Mouse (Mus musculus): ENCODE data around the gene Vps37d. TPM values are rescaled to one million over a fixed set of nuclear protein-coding genes. Genes with fewer than 3 reads are reported as not detected.
A peak's percentile ranks its signal among the peaks of the same experiment; 100 is the strongest.
"Not testable (repeated sequence)": the region's sequence is repeated elsewhere in the genome, so short reads cannot be mapped to it uniquely, and the experiment has no call there.

Gene Vps37d
- total and polyA plus RNA-seq, 2 experiments: 0.18 to 0.66 TPM

DNA sequence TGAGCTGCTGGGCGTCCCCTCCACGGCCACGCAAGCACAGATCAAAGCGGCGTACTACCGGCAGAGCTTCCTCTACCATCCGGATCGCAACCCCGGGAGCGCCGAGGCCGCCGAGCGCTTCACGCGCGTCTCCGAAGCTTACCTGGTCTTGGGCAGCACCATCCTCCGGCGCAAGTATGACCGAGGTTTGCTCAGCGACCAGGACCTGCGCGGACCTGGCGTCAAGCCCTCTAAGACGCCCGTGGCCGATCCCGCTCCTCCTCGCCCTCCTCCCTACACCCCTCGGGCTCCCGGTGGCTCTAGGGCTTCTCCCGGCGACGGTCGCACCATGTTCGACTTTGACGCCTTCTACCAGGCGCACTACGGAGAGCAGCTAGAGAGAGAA, 13.7 kb downstream of the Vps37d start:
- peaks cover 8% of the 10 kb centered on the region; the same call in 1 of the 2 replicates for H3K79me2 ChIP-seq (ENCODE audit: control insufficient read depth, insufficient read depth, low read length)
- H3K27me3 ChIP-seq (ENCODE audit: control insufficient read depth, insufficient read depth, low read length): no peaks in the 10 kb centered on the region
- WGBS: under 1% methylated on average over 40 of the region's 40 CpGs
- peaks cover 5% of the 10 kb centered on the region; the same call in 1 of the 2 replicates for H3K36me3 ChIP-seq (ENCODE audit: control insufficient read depth, insufficient read depth, low read length)
- H3K4me1 ChIP-seq (ENCODE audit: control insufficient read depth, insufficient read depth, low read length): peaks cover 7% of the 10 kb centered on the region
- TF ChIP-seq POLR2A (IDR thresholded peaks at IDR 0.05; ENCODE audit: extremely low read depth, insufficient read depth, low read length): no peak
- TF ChIP-seq CTCF (IDR thresholded peaks at IDR 0.05; ENCODE audit: low read depth, low read length): no peak
- peak overlapping the region; percentile 90 for H3K27ac ChIP-seq (replicated peaks; ENCODE audit: insufficient read depth, low read depth, low read length)
- peak overlapping the region; percentile 95 for H3K9ac ChIP-seq (ENCODE audit: low read depth, low read length)
- H3K4me3 ChIP-seq (ENCODE audit: insufficient read depth, low read depth, low read length): peak overlapping the region; percentile 92
- DNase-seq (ENCODE audit: extremely low read depth, low read depth, low spot score): no peak

DNA sequence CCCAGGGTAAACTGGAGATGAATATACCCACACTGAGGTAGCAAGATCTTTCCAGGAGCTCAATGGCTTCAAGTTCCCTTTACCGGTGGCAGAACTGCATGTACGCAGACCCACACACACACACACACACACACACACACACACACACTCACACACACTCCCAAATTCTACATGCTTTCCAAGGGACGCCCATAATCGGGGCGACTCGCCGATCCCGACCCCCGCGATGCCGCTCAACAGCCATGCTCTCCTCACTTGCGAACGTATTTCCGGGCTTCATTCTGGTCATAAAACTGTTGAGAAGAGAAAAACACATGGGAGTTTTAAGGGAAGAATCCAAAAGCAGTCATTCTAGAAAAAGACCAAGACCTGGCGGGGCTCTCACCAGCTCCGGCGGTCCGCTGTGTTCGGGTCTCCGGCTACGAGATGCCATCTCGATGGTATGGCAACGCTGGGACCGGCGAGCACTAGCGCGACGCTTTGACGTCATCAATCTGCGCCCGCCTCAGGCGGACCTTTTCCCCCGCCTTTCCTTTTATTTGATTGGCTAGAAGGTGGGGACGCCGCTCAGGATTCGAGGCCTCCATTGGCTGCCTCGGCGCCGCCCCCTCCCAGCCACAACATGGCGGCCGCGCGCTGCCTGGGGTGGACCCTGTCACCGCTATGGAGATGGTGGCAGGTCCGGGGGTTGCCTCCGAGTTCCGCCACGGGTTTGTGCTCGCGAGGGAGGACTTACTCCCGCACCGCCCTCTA, 14.3 kb downstream of the Vps37d start, which contains the start of gene Dnajc30:
TSS of gene Dnajc30 (plus strand) at position 574 of the 753 bp plus-strand sequence.
- peak; percentile 80 for TF ChIP-seq POLR2A (IDR thresholded peaks at IDR 0.05; ENCODE audit: extremely low read depth, insufficient read depth, low read length)
- TF ChIP-seq CTCF (IDR thresholded peaks at IDR 0.05; ENCODE audit: low read depth, low read length): no peak
- under 1% methylated on average over 52 of the region's 52 CpGs for WGBS

DNA sequence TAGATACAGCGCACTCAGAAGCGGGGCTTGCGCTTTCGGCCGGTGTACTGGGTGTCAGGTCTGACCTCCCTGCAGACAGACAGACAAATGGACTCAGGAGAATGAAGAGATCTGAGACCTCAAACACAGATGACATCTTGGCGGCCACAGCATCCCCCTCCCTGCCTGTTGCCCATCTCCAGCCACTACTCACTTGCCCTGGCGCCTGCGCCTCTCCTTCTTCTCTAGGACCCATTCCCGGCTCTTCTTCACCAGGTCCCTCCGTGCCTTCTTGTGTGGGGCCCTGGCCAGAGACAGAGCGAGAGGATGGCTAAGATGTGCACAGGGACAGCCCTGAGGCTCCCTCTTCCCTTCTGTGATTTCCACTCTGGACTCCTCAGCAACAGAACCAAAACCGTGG, 24.7 kb downstream of the Vps37d start:
- Histone ChIP-seq H3K9ac (ENCODE audit: low read depth, low read length) (no peak overlapping the region), H3K4me1 (ENCODE audit: control insufficient read depth, insufficient read depth, low read length) (no peaks in the 10 kb centered on the region), H3K27me3 (ENCODE audit: control insufficient read depth, insufficient read depth, low read length) (no peaks in the 10 kb centered on the region), H3K79me2 (ENCODE audit: control insufficient read depth, insufficient read depth, low read length) (no peaks in the 10 kb centered on the region), H3K36me3 (ENCODE audit: control insufficient read depth, insufficient read depth, low read length) (peaks cover 2% of the 10 kb centered on the region; the same call in 1 of the 2 replicates), H3K4me3 (ENCODE audit: insufficient read depth, low read depth, low read length) (no peak overlapping the region), H3K27ac (replicated peaks; ENCODE audit: insufficient read depth, low read depth, low read length) (no peak overlapping the region)
- no peak for TF ChIP-seq POLR2A (IDR thresholded peaks at IDR 0.05; ENCODE audit: extremely low read depth, insufficient read depth, low read length)
- no peak for TF ChIP-seq CTCF (IDR thresholded peaks at IDR 0.05; ENCODE audit: low read depth, low read length)
- WGBS: 92% methylated on average over 12 of the region's 12 CpGs
- DNase-seq (ENCODE audit: extremely low read depth, low read depth, low spot score): no peak

More for the DNA sequence above, 14.3 kb downstream of the Vps37d start, which contains the start of gene Dnajc30:
- DNase-seq (ENCODE audit: extremely low read depth, low read depth, low spot score): peak; percentile 80
- H3K4me1 ChIP-seq (ENCODE audit: control insufficient read depth, insufficient read depth, low read length): peaks cover 7% of the 10 kb centered on the region
- H3K27ac ChIP-seq (replicated peaks; ENCODE audit: insufficient read depth, low read depth, low read length): peak within 1 kb of the TSS; percentile 90
- no peaks in the 10 kb centered on the region for H3K27me3 ChIP-seq (ENCODE audit: control insufficient read depth, insufficient read depth, low read length)
- H3K79me2 ChIP-seq (ENCODE audit: control insufficient read depth, insufficient read depth, low read length): peaks cover 8% of the 10 kb centered on the region; the same call in 1 of the 2 replicates
- peak within 1 kb of the TSS; percentile 95 for H3K9ac ChIP-seq (ENCODE audit: low read depth, low read length)
- peaks cover 6% of the 10 kb centered on the region; the same call in 1 of the 2 replicates for H3K36me3 ChIP-seq (ENCODE audit: control insufficient read depth, insufficient read depth, low read length)
- peak within 1 kb of the TSS; percentile 92 for H3K4me3 ChIP-seq (ENCODE audit: insufficient read depth, low read depth, low read length)

DNA sequence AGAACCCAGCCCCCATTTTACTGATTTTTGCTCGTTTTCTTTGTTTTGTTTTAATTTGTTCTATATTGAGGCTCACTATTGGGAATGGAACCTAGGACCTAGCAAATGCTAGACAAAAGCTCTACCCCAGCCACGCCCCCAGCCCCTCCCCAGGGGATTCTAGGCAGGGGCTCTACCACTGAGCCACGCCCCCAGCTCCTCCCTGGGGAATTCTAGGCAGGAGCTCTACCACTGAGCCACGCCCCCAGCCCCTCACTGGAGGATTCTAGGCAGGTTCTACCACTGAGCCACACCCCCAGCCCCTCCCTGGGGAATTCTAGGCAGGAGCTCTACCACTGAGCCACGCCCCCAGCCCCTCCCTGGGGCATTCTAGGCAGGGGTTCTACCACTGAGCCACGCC, 28.8 kb downstream of the Vps37d start:
- H3K4me1 ChIP-seq (ENCODE audit: control insufficient read depth, insufficient read depth, low read length); DNase-seq (ENCODE audit: extremely low read depth, low read depth, low spot score); H3K27me3 ChIP-seq (ENCODE audit: control insufficient read depth, insufficient read depth, low read length); H3K9ac ChIP-seq (ENCODE audit: low read depth, low read length); H3K36me3 ChIP-seq (ENCODE audit: control insufficient read depth, insufficient read depth, low read length); H3K27ac ChIP-seq (replicated peaks; ENCODE audit: insufficient read depth, low read depth, low read length); H3K79me2 ChIP-seq (ENCODE audit: control insufficient read depth, insufficient read depth, low read length); H3K4me3 ChIP-seq (ENCODE audit: insufficient read depth, low read depth, low read length): not testable (repeated sequence)
- WGBS: 95% methylated on average over 6 of the region's 6 CpGs

DNA sequence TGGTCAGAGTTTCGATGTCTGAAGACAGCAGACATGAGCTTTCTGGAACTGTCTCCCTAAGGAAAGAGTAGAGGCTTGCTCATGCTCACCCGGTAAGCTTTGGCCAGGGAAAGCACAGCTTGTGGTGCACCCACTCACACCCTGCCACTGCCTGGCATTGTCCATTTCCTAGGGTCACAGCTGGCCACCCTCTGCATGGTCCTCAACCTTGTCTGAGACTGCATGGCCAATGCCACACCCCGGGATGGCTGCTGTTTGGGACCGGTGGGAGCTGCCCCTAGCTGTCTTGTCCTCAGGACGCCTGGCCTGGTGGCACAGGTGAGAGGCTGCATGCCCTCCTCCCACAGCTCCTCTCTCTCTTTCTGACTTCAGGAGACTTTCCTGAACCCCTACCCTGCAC, 29.5 kb downstream of the Vps37d start:
- no peaks in the 10 kb centered on the region; the same call in 1 of the 2 replicates for H3K4me1 ChIP-seq (ENCODE audit: control insufficient read depth, insufficient read depth, low read length)
- H3K27me3 ChIP-seq (ENCODE audit: control insufficient read depth, insufficient read depth, low read length): no peaks in the 10 kb centered on the region
- no peak for DNase-seq (ENCODE audit: extremely low read depth, low read depth, low spot score)
- no peaks in the 10 kb centered on the region for H3K79me2 ChIP-seq (ENCODE audit: control insufficient read depth, insufficient read depth, low read length)
- 95% methylated on average over 5 of the region's 5 CpGs for WGBS
- no peak overlapping the region for H3K9ac ChIP-seq (ENCODE audit: low read depth, low read length)
- H3K4me3 ChIP-seq (ENCODE audit: insufficient read depth, low read depth, low read length): no peak overlapping the region
- H3K27ac ChIP-seq (replicated peaks; ENCODE audit: insufficient read depth, low read depth, low read length): no peak overlapping the region
- TF ChIP-seq POLR2A (IDR thresholded peaks at IDR 0.05; ENCODE audit: extremely low read depth, insufficient read depth, low read length) (no peak), CTCF (IDR thresholded peaks at IDR 0.05; ENCODE audit: low read depth, low read length) (no peak)
- H3K36me3 ChIP-seq (ENCODE audit: control insufficient read depth, insufficient read depth, low read length): no peaks in the 10 kb centered on the region

DNA sequence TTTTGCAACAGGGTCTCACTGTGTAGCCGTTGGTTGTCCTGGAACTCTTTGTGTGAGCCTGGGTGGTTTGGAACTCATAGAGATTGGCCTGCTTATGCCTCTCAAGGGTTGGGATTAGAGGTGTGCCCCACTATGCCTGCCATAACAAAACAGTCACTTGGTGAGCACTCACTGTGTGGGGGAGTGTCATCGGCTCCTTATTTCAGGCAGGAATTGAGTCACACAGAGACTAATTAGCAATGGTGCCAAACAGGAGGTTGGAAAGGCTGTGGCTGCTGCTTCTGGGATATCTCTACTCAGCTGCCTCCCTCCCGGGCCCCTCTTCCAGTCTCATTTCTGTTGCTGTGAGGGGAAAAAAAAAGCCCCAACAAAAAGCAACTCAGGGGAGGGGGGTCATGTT, 33.5 kb downstream of the Vps37d start:
- TF ChIP-seq CTCF (IDR thresholded peaks at IDR 0.05; ENCODE audit: low read depth, low read length): no peak
- TF ChIP-seq POLR2A (IDR thresholded peaks at IDR 0.05; ENCODE audit: extremely low read depth, insufficient read depth, low read length): no peak
- 94% methylated on average over 3 of the region's 3 CpGs for WGBS
- H3K9ac ChIP-seq (ENCODE audit: low read depth, low read length): no peak overlapping the region

More for the DNA sequence above, 33.5 kb downstream of the Vps37d start:
- Histone ChIP-seq H3K27me3 (ENCODE audit: control insufficient read depth, insufficient read depth, low read length) (no peaks in the 10 kb centered on the region), H3K4me3 (ENCODE audit: insufficient read depth, low read depth, low read length) (no peak overlapping the region), H3K36me3 (ENCODE audit: control insufficient read depth, insufficient read depth, low read length) (no peaks in the 10 kb centered on the region), H3K79me2 (ENCODE audit: control insufficient read depth, insufficient read depth, low read length) (no peaks in the 10 kb centered on the region), H3K27ac (replicated peaks; ENCODE audit: insufficient read depth, low read depth, low read length) (no peak overlapping the region), H3K4me1 (ENCODE audit: control insufficient read depth, insufficient read depth, low read length) (peaks cover 8% of the 10 kb centered on the region)
- DNase-seq (ENCODE audit: extremely low read depth, low read depth, low spot score): no peak
